Mouse (Mus musculus) ovary, postnatal 36 days (tissue): ENCODE measurements at regions not wholly inside any gene's neighbourhood (a gene's known extent, or its start where the extent isn't known, plus 50 kb on each side); places are given as distances from the start of the nearest gene placed in this dataset.
A peak's percentile ranks its signal among the peaks of the same experiment; 100 is the strongest.
"Not testable (repeated sequence)": the region's sequence is repeated elsewhere in the genome, so short reads cannot be mapped to it uniquely, and the experiment has no call there.

Source experiments
- DNase-seq: peaks from one replicate; pipeline ENCODE4 v3.0.0; 2022; ENCODE audit warnings: low spot score, mixed read lengths

DNA sequence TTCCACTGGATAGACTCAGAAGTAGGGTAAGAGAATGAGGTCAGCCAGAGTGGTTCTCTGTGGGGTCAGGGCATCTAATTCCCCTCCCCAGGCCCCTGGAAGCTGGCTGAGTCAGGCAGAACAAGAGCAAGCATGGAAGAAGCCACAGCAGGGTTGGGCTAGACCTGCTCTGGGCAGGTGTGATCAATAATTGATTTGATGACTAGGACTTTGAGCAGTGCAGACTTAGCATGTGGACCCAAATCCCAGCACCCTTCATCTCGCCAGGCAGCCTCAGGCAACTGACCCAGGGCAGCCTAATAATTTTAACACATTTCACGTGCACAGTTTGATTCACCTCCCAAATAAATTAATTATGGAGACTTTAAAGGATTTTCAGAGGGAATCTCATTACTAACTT, 67.2 kb downstream of the Qdpr start:
- no peak for DNase-seq

DNA sequence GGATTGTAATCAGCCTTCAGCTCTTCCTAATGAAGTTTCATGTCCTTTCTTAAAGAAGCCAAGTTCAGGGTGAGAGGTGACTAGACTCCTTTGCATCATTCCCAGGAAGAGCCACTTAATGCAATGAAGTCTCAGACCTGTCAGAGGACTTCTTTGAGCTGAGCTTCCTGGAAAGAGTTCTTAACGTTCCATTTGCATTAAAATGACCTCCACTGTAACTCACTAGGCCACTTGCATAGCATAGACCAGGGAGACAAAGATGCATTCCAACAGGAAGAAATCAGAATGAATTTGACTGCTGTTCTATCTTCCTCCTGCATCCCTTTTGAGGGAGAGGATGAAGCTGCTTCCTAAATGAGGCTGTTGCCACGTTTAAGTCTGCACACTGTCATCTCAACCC, 71.5 kb downstream of the Qdpr start:
- DNase-seq: no peak

DNA sequence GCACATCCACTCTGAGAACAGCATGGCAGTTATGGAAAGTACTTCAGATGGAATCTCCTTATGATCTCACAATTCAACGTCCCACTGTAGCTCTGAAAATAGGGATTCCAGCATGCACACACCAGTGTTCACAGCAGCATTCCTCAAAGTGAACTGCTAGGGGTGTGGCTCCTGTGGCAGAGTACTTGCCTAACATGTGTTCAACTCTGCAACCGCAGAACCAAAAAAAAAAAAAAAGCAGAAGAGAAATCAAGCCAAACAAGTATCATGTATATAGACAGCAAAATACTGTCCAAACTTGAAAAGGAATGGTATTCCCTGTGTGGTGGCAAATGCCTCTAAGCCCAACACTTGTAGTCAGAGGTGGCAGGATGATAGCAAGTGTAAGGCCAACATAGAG, 77.0 kb downstream of the Qdpr start:
- DNase-seq: no peak

GRCm38 (mm10) chr5:45368451-45368850, 81.6 kb downstream of the Qdpr start:
- DNase-seq: no peak

DNA sequence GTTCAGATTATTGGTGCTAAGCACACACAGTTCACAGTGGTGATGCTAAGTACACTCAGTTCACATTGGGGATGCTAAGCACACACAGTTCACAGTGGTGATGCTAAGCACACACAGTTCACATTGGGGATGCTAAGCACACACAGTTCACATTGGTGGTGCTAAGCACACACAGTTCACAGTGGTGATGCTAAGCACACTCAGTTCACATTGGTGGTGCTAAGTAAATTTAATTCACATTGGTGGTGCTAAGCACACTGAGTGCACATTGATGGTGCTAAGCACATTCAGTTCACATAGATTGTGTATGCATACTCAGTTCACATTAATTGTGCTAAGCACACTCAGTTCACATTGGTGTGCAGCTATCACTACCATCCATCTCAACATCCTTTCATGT, 89.8 kb downstream of the Qdpr start:
- no peak for DNase-seq

DNA sequence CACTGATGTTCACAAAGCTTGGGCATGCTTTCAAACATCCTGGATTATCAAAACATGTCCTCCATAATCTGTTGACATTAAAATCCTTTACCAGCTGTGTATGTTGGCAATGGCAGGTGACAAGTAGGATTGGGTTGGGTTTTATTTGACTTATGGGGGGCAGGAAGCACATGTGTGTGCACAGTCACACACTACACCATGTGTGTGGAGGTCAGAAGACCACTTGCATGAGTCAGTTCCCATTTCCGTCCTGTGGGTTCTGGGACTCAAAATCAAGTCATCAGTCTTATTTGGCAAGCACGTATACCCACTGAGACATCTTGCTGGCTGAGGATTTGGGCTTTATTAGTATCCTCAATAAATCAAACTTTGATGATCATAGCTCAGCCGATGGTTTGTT, 109.6 kb downstream of the Qdpr start:
- DNase-seq: no peak

GRCm38 (mm10) chr5:45336801-45337200, 113.2 kb downstream of the Qdpr start:
- no peak for DNase-seq

DNA sequence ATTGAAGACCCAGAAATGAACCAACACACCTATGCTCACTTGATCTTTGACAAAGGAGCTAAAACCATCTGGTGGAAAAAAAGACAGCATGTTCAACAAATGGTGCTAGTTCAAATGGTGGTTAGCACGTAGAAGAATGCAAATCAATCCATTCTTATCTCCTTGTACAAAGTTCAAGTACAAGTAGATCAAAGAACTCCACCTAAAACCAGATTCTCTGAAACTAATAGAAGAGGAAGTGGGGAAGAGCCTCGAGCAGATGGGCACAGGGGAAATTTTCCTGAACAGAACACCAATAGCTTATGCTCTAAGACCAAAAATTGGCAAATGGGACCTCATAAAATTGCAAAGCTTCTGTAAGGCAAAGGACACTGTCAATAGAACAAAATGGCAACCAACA, 125.6 kb downstream of the Qdpr start:
- DNase-seq: not testable (repeated sequence)

DNA sequence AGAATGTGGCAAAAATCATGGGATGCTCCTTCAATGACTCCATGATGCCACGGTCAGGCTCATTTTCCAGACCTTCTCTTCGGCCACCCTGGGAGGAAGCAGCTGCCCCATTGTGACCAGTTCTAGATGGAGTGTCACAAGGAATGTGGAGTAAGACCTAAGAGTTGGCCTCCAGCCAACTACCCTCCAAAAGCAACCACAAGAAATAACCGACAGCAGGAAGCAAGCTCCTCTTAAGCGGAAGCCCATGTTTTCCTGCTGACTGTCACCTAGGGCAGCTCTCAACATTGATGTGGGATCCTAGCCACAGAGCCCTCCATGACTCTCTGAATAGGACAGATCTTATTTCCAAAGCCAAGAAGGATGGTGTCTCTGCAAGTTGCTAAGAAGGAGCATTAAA, 126.5 kb downstream of the Qdpr start:
- no peak for DNase-seq

GRCm38 (mm10) chr5:45318026-45318425, 132.0 kb downstream of the Qdpr start:
- DNase-seq: no peak

- DNase-seq: no peak
These were observed 148.9 kb downstream of the Qdpr start for GRCm38 (mm10) chr5:45301120-45301519.

DNA sequence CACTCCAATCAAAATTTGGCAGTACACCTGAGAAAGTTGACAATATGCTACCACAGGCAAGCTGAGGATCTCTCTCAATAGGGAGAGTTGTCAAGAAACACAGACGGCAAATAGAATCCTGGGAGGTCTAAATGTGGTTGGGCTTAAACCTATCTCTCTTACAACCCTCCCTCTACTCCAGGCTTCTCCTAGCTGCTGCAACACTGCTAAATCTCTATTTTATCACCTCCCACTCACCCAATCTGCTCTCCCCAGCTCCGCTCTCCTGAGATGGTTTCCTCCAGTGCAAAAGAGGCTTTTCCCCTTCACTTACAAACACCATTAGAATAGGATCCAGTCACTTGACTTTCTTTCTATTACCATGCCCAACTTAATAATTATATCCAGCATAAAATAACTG, 151.2 kb downstream of the Qdpr start:
- no peak for DNase-seq

DNA sequence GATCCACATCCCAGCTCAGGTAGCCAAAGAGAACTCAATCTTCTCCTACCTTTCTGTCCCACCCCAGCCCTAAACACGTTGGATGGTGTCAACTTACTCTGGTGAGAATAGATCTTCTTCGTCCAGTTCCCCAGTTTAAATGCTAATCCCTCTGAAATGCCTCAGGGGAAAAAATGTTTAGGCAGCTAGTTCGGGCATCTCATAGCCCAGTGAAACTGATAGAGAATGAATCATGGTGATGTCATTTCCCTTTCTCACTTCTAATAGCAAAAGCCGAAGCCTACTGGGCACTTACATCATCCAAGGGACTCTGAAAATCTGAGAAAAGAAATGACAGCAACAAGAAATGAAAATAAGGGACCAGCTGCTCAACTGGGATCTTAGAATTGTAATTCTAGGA, 154.9 kb downstream of the Qdpr start:
- DNase-seq: no peak

GRCm38 (mm10) chr5:45292833-45293546, 157.0 kb downstream of the Qdpr start:
- DNase-seq: no peak

DNA sequence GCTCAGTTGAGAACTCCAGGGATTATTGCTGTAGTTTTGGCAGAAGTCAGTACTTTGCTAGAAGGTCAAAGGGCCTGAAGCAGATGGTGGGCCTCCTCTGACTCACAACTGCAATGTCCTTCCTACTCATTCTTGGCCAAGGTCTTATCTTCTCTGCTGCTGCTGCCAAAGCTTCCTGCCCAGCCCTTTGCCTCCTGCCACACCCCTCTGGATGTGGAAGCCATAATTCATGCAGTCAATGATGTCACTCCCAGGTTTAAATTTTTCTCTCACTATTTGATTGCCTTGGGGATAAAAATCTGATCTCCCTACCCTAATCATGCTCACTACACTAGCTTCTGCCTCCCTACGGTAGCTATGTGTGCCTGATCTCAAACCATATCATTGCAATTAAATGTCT, 157.7 kb downstream of the Qdpr start:
- DNase-seq: peak; percentile 20

DNA sequence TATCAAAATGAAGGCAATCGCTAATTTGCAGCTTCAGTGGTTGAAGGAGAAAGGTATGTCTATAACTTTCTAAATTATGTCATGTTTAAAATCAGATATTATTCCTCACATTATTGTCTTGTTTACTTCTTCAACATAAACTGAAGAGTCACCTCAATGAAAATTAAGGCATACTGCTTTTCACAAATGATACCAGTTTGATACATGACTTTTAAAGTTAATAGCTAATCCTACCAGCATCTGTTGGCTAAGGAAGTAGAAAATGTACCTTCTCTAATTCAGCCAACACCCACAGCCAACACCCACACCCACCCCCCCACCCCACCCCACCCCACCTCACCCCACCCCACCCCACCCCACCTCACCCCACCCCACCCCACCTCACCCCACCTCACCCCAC, 158.3 kb downstream of the Qdpr start:
- DNase-seq: no peak

DNA sequence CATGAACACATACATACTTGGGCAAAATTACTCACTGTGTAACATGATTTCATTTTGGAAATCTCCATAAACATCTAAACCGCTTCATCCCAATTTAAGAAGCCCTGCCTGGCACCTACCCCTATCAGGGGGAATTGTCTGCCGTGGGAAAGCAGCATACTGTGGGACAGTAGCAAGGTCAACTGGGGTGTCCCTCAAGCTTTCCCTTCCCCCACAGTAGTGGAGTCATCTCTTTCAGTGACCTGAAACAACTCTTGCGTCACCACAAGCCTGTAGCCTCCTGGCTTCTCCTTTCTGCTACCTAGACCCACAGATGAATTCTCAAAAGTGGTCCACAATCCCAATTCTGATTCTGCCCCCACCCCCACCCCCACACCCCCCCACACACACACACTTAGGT, 158.8 kb downstream of the Qdpr start:
- DNase-seq: no peak

DNA sequence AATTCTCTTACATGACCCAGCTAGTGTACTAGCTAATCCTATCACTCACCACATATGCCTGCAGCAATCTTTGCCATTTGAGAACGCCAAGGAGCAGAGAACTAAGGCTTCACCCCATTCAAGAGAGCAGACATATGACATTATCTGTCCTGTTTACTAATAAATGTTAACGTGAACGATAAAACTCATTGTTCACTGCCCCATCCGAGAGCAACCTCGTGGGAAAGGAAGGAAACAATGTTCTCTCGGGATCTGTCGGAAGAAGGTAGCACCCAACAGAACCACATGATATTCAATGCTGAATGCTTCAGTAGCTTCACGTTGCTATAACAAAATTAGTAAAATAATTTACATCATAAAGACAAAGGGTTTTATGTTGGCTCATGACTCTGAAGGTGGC, 163.6 kb downstream of the Qdpr start:
- DNase-seq: no peak

GRCm38 (mm10) chr5:45284680-45285079, 165.4 kb downstream of the Qdpr start:
- DNase-seq: no peak

GRCm38 (mm10) chr5:45283908-45284415, 166.1 kb downstream of the Qdpr start:
- no peak for DNase-seq

- DNase-seq: no peak
These were observed 167.7 kb downstream of the Qdpr start for GRCm38 (mm10) chr5:45282207-45282930.

GRCm38 (mm10) chr5:45278571-45278970, 171.5 kb downstream of the Qdpr start:
- peak; percentile 51 for DNase-seq

GRCm38 (mm10) chr5:45278005-45278432, 172.0 kb downstream of the Qdpr start:
- DNase-seq: no peak

DNA sequence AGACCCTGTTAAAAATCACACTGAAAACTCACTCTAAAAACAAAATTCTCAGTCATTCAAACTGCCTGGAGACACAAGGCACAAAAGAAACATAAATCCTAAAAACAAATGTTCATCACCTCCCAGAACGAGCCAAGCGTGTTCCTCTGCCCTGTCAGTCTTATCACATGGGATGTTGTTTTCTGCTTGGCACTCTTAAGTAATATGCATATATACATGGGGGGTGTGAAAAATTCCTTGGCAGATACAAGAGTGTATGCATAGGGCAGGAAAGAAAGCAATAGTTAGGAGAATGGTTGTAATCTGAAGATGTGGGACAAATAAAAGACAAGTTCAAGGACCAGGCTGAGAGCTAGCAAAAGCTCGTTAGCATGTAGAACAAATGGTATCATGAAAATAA, 179.4 kb downstream of the Qdpr start:
- no peak for DNase-seq
